Mouse (Mus musculus) layer of hippocampus, adult 2 months (tissue): ENCODE measurements at regions not wholly inside any gene's neighbourhood (a gene's known extent, or its start where the extent isn't known, plus 50 kb on each side); places are given as distances from the start of the nearest gene placed in this dataset.

Experiments
- DNase-seq, 2 experiments: peaks; one replicate each; pipeline ENCODE4 v3.0.0; 2022; ENCODE audit warnings: low spot score in 2 of 2
- H3K27ac ChIP-seq: fragments of 200-600 bp; 2 replicates; pipeline ENCODE4 v1.8.1; 2022
- H3K4me3 ChIP-seq: fragments of 200-600 bp; 2 replicates; pipeline ENCODE4 v1.8.1; 2022; ENCODE audit warnings: mild to moderate bottlenecking
- CTCF ChIP-seq: fragments of 200-600 bp; conservative IDR thresholded peaks from 2 replicates; pipeline ENCODE4 v1.8.1; 2022; ENCODE audit warnings: antibody characterized with exemption, mild to moderate bottlenecking, moderate library complexity

- H3K27ac ChIP-seq, result no peak overlapping the region
- DNase-seq, result no peak
- no peak for TF ChIP-seq CTCF
- H3K4me3 ChIP-seq, result no peak overlapping the region
These were observed 87.9 kb downstream of the Foxb1 start for GRCm38 (mm10) chr9:69672657-69673462.

GRCm38 (mm10) chr9:69671199-69671598 lies 89.5 kb downstream of the Foxb1 start:
- Histone ChIP-seq H3K4me3 (no peak overlapping the region), H3K27ac (no peak overlapping the region)
- no peak for TF ChIP-seq CTCF
- DNase-seq, result no peak

GRCm38 (mm10) chr9:69670551-69671044 lies 90.1 kb downstream of the Foxb1 start:
- Histone ChIP-seq H3K4me3 (no peak overlapping the region), H3K27ac (no peak overlapping the region)
- no peak for DNase-seq
- no peak for TF ChIP-seq CTCF

- Histone ChIP-seq H3K27ac (no peak overlapping the region), H3K4me3 (no peak overlapping the region)
- DNase-seq, result no peak
- 0 out of 2 replicates have a peak, but pooled peaks have one; percentile 10 for TF ChIP-seq CTCF
These were observed 90.9 kb downstream of the Foxb1 start for GRCm38 (mm10) chr9:69669611-69670550.

GRCm38 (mm10) chr9:69668475-69669090 lies 92.2 kb downstream of the Foxb1 start:
- TF ChIP-seq CTCF, result no peak
- no peak overlapping the region for H3K4me3 ChIP-seq
- DNase-seq, result no peak
- H3K27ac ChIP-seq, result no peak overlapping the region

- H3K27ac ChIP-seq, result no peak overlapping the region
- H3K4me3 ChIP-seq, result no peak overlapping the region
- peak; percentile 42 to 45 for DNase-seq
- no peak for TF ChIP-seq CTCF
These were observed 93.6 kb downstream of the Foxb1 start for GRCm38 (mm10) chr9:69667064-69667533.

GRCm38 (mm10) chr9:69664201-69664600 lies 96.5 kb downstream of the Foxb1 start:
- H3K27ac ChIP-seq, result no peak overlapping the region
- H3K4me3 ChIP-seq, result no peak overlapping the region
- no peak for DNase-seq
- no peak for TF ChIP-seq CTCF

GRCm38 (mm10) chr9:69662394-69662793 lies 98.3 kb downstream of the Foxb1 start:
- H3K27ac ChIP-seq, result no peak overlapping the region
- no peak for DNase-seq
- peak; percentile 63 for TF ChIP-seq CTCF
- no peak overlapping the region for H3K4me3 ChIP-seq

GRCm38 (mm10) chr9:69658276-69658675 lies 102.5 kb downstream of the Foxb1 start:
- no peak for DNase-seq
- no peak for TF ChIP-seq CTCF
- Histone ChIP-seq H3K4me3 (no peak overlapping the region), H3K27ac (no peak overlapping the region)

GRCm38 (mm10) chr9:69656053-69656452 lies 104.7 kb downstream of the Foxb1 start:
- no peak overlapping the region for H3K27ac ChIP-seq
- peak; percentile 17 to 29 for DNase-seq
- no peak overlapping the region for H3K4me3 ChIP-seq
- no peak for TF ChIP-seq CTCF

- DNase-seq, result no peak
- TF ChIP-seq CTCF, result no peak
- Histone ChIP-seq H3K27ac (no peak overlapping the region), H3K4me3 (no peak overlapping the region)
These were observed 108.6 kb downstream of the Foxb1 start for GRCm38 (mm10) chr9:69652106-69652505.

- TF ChIP-seq CTCF, result no peak
- no peak overlapping the region for H3K27ac ChIP-seq
- no peak for DNase-seq
- H3K4me3 ChIP-seq, result no peak overlapping the region
These were observed 109.1 kb downstream of the Foxb1 start for GRCm38 (mm10) chr9:69651608-69652007.

GRCm38 (mm10) chr9:69642591-69642990 lies 118.1 kb downstream of the Foxb1 start:
- no peak overlapping the region for H3K27ac ChIP-seq

More at GRCm38 (mm10) chr9:69642591-69642990, 118.1 kb downstream of the Foxb1 start:
- TF ChIP-seq CTCF, result no peak
- DNase-seq, result no peak
- H3K4me3 ChIP-seq, result no peak overlapping the region
